Mouse (Mus musculus) bone marrow macrophage, adult 2 months (primary cell): ENCODE measurements around the gene Mpped1. TPM values are rescaled to one million over a fixed set of nuclear protein-coding genes. Genes with fewer than 3 reads are reported as not detected.

Experiments used
- H3K27ac ChIP-seq: 2 replicates; pipeline ENCODE4 v1.5.1; 2012; ENCODE audit warnings: low read depth, low read length; ENCODE audit not compliant: insufficient read depth
- H3K4me1 ChIP-seq: 2 replicates; pipeline ENCODE4 v1.6.1; 2012; ENCODE audit warnings: low read length; ENCODE audit not compliant: control insufficient read depth, insufficient read depth
- H3K4me3 ChIP-seq: 2 replicates; pipeline ENCODE4 v1.5.1; 2012; ENCODE audit warnings: mild to moderate bottlenecking, low read length, moderate library complexity; ENCODE audit not compliant: insufficient read depth
- CTCF ChIP-seq: IDR thresholded peaks from 2 replicates; pipeline ENCODE4 v1.5.1; 2012; ENCODE audit warnings: low read depth, mild to moderate bottlenecking, low read length, moderate library complexity
- POLR2A ChIP-seq: IDR thresholded peaks from 2 replicates; pipeline ENCODE4 v1.6.1; 2012; ENCODE audit warnings: mild to moderate bottlenecking, low read depth, low read length, borderline replicate concordance
- polyA plus RNA-seq: library from polyadenylated mRNA; stranded (reverse); fragments of >200 nt; gene quantifications from 2 replicates; pipeline ENCODE4 v1.2.4, GENCODE M21; 2012; ENCODE audit not compliant: missing spikeins, insufficient read depth, insufficient read length

Mpped1 gene
- polyA plus RNA-seq, 1 experiment, result not detected

DNA sequence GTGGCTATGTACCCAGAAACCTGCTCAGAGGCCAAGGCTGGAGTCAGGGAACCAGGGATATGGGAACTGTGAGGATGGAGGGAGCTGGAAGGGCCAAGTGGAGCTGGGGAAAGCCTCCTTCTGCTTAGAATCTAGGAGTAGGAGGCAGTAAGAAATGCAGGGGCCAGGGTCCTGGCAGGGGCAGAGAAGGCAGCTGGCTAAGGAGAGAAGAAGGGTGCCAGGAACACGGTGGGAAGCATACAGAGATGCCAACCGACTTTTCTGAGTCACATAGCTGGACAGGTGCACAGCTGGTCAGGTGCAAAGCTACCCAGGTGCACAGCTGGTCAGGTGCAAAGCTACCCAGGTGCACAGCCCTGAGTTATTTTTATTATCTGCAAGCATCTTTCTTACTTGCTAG, 98.6 kb downstream of the Mpped1 start:
- H3K4me3 ChIP-seq, result no peak overlapping the region
- H3K27ac ChIP-seq, result no peak overlapping the region
- H3K4me1 ChIP-seq, result no peaks in the 10 kb centered on the region
- no peak for TF ChIP-seq POLR2A
- no peak for TF ChIP-seq CTCF

DNA sequence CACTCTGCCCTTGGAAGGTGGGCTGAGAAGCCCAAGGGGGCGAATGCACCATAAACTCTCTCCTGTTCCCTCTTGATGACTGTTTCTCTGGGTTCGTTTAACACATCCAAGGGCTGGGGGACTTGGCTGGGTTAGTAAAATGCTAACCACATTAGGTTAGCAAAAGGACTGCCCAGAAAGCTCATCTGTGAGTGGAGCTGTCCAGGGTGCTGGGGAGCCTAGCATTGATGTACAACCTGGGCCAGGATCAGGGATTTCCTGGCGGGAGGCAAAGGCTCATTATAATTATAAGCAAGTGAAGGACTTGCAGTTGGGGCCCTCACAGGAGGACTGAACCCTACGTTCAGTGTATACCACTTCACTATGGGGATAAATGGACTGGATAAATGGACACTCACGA, 100.6 kb downstream of the Mpped1 start:
- Histone ChIP-seq H3K4me3 (no peak overlapping the region), H3K4me1 (no peaks in the 10 kb centered on the region), H3K27ac (no peak overlapping the region)
- TF ChIP-seq CTCF (no peak), POLR2A (no peak)

DNA sequence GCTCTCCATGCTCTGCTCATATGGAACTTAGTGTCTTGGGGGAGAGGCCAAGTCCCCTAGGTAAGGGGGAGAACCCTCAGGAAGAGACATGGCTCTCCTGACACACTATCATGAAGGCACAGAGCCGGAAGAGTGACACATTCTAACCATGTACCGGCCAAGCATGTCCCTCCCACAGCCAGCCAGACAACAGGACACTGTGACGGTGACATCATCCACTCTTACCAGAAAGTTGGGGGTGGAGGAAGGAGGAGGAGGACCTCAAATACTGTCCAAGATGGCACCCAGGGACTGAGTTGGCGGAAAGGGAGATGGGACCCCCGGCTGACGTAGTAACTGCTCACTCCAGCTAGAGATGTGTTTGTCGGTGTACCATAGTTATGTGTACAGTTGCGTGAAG, 104.6 kb downstream of the Mpped1 start:
- no peaks in the 10 kb centered on the region for H3K4me1 ChIP-seq

DNA sequence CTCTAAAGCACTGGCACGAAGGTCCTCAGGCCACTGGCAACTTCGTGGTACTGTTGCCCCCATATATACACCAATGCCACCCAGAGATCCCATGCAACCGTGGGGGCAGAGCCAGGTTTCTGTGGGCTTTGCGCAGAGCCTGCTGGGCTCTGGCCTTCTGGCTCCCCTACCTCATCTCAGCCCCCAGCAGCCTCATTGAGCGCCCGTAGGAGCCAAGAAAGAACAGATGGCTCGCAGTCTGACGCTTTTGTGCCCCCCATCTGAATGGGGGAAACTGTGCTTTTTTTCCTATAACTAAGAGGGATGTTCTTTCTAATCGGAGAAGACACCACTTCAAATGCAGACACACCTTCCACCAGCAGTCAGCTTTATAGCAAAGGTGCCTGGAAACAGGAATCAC, 105.0 kb downstream of the Mpped1 start:
- TF ChIP-seq POLR2A, result no peak
- TF ChIP-seq CTCF, result no peak
- Histone ChIP-seq H3K27ac (no peak overlapping the region), H3K4me1 (no peaks in the 10 kb centered on the region), H3K4me3 (no peak overlapping the region)

More for the DNA sequence above, 104.6 kb downstream of the Mpped1 start:
- Histone ChIP-seq H3K27ac (no peak overlapping the region), H3K4me3 (no peak overlapping the region)
- no peak for TF ChIP-seq POLR2A
- no peak for TF ChIP-seq CTCF

DNA sequence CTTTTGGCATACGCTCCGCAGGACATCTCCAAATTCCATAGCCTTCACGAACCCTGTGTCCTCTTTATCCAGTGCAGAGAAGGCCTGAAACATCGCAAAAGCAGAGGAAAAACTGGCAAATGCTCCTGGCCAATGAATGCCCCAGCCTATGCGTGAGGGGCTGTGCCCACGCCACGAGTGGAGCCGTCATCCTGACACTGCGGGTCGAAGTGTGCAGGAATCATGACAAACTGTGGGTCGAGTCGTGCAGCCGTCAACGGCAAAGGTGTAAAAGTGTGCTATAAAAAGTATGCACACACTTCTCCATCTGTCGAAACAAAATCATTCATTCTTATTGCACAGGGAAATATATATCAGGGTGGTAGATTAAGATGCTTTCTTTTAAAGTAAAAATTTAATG, 113.6 kb downstream of the Mpped1 start:
- TF ChIP-seq CTCF (no peak), POLR2A (no peak)
- no peak overlapping the region for H3K27ac ChIP-seq
- H3K4me1 ChIP-seq, result no peaks in the 10 kb centered on the region
- no peak overlapping the region for H3K4me3 ChIP-seq

DNA sequence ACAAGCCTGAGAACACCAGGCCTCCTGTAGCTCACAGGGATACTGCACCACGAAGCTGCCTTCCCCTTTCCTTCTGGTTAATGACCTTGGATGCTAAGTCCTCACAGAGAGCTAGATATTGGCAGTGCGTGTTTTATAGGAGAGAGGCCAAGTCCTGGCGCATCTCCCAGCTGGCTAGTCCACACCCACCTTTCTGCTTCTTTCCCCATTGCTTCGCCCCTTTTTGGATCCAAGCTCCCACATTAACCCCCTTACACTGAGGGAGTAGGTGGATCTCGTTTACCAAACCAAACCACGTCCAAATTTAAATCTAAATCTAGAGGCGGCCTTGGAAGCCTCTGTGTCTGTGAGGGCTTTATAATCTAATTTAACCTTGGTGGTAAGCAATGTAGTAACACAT, 115.0 kb downstream of the Mpped1 start:
- H3K4me1 ChIP-seq, result no peaks in the 10 kb centered on the region
- H3K4me3 ChIP-seq, result no peak overlapping the region
- TF ChIP-seq CTCF (no peak), POLR2A (no peak)
- H3K27ac ChIP-seq, result no peak overlapping the region

DNA sequence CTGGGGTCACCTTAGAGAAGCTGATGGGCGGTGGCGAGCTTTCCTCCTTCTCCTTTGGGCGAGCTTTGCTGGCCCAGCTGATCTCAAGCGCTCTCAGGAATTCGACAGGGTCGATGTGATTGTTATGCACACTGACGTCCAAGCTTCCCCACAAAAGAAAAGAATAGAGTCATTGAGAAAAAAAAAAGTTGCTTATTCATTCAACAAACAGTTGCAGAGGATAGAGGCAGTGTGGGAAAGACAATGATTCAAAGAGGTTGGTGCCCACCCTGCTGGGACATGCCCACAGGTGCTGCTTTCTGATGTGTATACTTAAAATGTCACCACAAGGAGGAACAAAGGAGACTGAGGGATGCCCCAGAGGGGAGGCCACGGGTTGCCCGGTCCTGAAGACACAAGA, 116.7 kb downstream of the Mpped1 start:
- H3K27ac ChIP-seq, result no peak overlapping the region
- TF ChIP-seq POLR2A (no peak), CTCF (no peak)

DNA sequence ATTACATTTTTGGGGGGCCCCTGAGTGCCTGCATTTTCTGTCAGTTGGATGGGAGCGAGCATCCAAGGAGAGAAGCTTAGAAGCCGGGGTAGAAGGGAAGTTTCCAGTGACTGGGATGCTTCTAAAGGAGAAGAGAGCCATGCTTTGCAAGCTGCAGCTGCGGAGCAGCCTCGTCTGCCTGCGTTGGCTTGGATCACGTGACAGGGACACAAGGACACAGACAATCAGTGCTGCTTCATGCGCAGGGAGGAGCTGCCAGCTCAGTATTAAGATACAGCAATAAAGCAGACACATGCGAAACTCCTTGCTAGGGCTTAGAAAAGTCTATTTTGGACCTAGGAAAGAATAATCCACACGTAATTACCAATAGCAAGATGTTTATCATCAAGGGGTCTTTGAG, 118.0 kb downstream of the Mpped1 start:
- Histone ChIP-seq H3K27ac (no peak overlapping the region), H3K4me3 (no peak overlapping the region), H3K4me1 (no peaks in the 10 kb centered on the region)
- TF ChIP-seq POLR2A, result no peak
- no peak for TF ChIP-seq CTCF

More for the DNA sequence above, 116.7 kb downstream of the Mpped1 start:
- Histone ChIP-seq H3K4me1 (no peaks in the 10 kb centered on the region), H3K4me3 (no peak overlapping the region)

DNA sequence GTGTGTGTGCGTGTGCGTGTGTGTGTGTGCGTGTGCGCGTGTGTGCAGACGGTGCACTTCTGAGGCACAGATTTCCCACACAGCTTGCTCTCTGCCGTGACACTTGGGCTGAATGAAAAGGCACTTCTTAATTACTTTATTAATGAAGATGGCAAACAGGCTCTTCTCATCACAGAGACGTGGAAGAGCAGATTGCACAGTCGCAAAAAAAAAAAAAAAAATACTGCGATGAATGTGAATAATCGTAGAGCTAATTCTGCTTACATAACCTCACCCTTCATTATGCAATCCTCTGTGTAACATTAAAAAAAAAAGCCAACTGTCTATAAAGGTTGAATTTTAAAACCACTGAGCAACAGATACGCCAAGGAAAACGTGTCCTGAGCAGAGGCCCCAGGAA, 127.2 kb downstream of the Mpped1 start:
- Histone ChIP-seq H3K27ac (no peak overlapping the region), H3K4me1 (no peaks in the 10 kb centered on the region), H3K4me3 (no peak overlapping the region)
- TF ChIP-seq POLR2A (no peak), CTCF (no peak)

Other genes starting within 250 kb of the Mpped1 start
- gene Tspo, start 215.9 kb upstream of the Mpped1 start, polyA plus RNA-seq, result 203 and 204 TPM in 2 replicates
- 7.3 and 8.6 TPM in 2 replicates for gene Mcat, start 215.7 kb upstream of the Mpped1 start, polyA plus RNA-seq
- 11.2 and 14.1 TPM in 2 replicates for gene Ttll12, start 184.3 kb upstream of the Mpped1 start, polyA plus RNA-seq
- gene Scube1, start 54.4 kb upstream of the Mpped1 start, polyA plus RNA-seq, result not detected in 2 replicates